Mouse (Mus musculus): ENCODE results near the gene Gm20403.
"Not testable (repeated sequence)": the region's sequence is repeated elsewhere in the genome, so short reads cannot be mapped to it uniquely, and the experiment has no call there.

Gm20403 gene

DNA sequence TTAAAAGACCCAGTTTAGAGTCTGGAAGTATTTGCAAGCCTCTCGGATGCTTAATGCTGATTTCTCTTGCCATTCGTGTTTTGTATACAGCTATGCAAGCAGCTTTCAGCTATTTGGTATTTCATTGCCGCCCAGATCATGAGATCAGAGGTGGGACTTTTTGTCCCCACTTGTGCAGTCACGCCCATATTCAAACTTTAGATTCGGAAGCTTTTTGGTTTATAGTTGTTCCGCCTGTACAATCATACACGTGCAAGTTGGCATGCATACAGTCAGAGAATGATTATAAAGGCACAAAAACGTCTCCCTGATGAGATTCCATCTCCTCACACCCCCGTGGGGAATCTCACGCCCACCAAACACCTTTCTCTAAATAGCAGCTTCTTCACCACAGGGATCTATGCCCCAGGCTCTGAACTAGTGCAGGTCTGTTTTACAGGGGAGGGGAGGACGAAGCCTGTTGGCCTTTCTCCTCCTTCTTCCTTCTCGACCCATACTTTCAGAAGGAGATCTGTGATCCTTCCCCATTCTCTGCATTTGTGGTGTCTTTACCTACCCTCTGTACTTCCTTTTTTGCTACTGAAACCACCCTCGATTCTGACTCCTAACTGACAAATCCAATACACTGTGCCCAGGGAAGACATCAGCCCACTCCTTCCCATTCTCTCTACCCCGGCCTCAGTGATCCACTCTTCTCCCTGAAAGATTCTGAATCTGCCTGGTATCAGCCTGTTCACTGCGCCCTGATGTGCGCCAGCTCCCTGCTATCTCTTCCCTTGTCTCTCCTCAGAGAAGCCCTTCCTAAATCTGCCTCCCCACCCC lies 7.1 kb upstream of the Gm20403 start:
- no peak for DNase-seq (ENCODE audit: low spot score)

GRCm38 (mm10) chr12:54992814-54993213 lies 6.5 kb upstream of the Gm20403 start:
- no peak for DNase-seq (ENCODE audit: low spot score)

- DNase-seq (ENCODE audit: low spot score): no peak
Measured at GRCm38 (mm10) chr12:54988323-54988850, 2.1 kb upstream of the Gm20403 start.

- DNase-seq (ENCODE audit: low spot score): no peak
Measured at GRCm38 (mm10) chr12:54987156-54987555, 827 bp upstream of the Gm20403 start.

- peak; percentile 71 for DNase-seq (ENCODE audit: low spot score)
Measured at GRCm38 (mm10) chr12:54985257-54986051, 875 bp downstream of the Gm20403 start.

GRCm38 (mm10) chr12:54984701-54985256 lies 1.6 kb downstream of the Gm20403 start:
- peak; percentile 75 for DNase-seq (ENCODE audit: low spot score)

DNA sequence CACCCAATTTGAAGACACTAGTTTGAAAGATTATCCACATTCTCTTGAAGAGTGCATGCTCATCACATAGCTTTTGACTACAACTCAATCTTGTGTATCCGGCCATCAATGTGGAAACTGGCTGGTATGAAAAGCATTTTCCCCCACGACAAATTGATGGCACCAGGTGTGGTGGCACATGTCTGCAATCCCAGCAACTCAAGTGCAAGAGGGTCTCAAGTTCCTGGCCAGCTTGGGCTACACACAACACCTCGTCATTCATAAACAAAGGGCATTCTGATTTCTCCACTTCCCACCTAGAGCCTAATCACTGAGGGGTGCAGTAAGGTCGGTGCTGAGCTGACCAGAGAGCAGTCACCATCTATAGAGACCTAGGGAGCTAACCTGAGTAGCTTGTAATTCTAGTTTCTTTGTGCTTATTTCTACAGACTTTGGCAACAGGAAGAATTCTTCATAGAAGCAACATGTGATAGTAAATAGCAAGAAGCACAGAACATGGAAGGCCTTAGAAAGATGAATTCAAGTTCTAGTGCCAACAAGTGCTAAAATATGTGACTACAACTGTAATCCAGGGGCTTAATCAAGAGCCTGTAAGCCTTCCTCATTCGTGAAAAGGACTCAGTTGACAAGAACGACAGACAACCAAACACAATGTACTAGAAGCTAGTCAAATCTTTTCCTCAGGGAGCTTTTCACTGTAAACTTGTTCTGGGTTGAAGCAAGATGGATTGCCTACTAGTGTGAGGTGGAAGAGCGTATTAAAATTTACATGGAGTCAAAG lies 3.2 kb downstream of the Gm20403 start:
- DNase-seq (ENCODE audit: low spot score): no peak

- no peak for DNase-seq (ENCODE audit: low spot score)
Measured at GRCm38 (mm10) chr12:54981962-54982361, 4.4 kb downstream of the Gm20403 start.

DNA sequence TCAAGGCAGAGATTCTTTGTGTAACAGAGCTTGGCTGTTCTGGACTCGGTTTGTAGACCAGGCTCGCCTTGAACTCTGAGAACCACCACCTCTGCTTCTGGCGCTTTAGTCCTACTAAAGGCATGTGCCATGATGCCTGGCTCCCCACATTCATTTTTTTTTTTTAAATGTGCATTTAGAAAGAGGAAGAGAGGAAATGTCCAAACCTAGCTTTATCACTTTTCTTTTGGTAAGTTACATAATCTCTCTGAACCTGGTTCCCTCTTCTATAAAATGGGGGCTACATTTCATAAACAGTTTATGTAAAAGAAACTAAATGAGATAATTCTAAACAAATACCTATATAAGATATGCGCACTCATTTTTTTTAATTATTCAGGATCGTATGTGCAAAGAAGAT lies 5.4 kb downstream of the Gm20403 start:
- no peak for DNase-seq (ENCODE audit: low spot score)

GRCm38 (mm10) chr12:54980532-54980931 lies 5.8 kb downstream of the Gm20403 start:
- no peak for DNase-seq (ENCODE audit: low spot score)

DNA sequence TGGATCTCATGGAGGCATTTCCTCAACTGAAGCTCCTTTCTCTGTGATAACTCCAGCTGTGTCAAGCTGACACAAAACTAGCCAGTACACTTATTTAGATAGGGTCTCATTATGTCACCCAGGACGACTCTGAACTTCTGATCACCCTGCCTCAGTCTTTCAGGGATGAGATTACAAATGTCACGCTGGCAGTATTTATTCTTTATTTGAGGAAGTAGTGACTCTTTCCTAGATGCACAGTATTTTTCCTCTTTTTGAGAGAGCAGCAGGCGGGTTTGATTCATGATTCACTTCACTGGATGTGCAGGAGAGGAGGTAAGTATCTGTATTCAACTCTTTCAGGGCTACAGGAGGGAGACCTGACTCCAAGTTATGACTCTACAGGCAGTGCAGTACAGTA lies 17.3 kb downstream of the Gm20403 start:
- no peak for DNase-seq (ENCODE audit: low spot score)

DNA sequence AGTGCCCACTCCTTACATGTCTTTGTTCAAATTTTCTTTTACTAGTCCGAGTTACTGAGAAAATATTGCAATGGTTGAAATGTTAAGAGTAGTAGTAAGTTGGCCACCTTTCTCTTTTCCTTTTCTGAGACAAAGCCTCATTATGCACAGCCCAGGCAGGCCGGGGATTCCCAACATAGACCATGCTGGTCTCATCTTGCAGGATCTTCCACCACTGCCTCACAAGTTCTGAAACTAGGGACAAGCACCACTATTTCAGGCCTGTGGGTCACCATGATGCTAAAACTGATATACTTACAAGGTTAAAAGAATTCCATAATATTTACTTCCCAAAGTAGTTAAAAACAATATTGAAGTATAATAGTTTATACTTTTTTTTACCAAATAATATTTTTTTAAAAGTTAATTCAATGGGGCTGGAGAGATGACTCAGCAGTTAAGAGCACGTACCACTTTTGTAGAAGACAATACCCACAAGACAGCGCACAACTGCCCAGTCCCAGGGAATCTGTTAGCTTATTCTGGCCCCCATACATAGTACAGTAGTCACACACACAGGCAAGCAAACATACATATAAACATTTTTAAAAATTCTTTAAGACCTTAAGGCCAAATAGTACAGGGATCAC lies 20.7 kb downstream of the Gm20403 start:
- no peak for DNase-seq (ENCODE audit: low spot score)

- no peak for DNase-seq (ENCODE audit: low spot score)
Measured at GRCm38 (mm10) chr12:54959569-54959968, 26.8 kb downstream of the Gm20403 start.

- no peak for DNase-seq (ENCODE audit: low spot score)
Measured at GRCm38 (mm10) chr12:54956974-54957373, 29.4 kb downstream of the Gm20403 start.

- no peak for DNase-seq (ENCODE audit: low spot score)
Measured at GRCm38 (mm10) chr12:54956457-54956856, 29.9 kb downstream of the Gm20403 start.

DNA sequence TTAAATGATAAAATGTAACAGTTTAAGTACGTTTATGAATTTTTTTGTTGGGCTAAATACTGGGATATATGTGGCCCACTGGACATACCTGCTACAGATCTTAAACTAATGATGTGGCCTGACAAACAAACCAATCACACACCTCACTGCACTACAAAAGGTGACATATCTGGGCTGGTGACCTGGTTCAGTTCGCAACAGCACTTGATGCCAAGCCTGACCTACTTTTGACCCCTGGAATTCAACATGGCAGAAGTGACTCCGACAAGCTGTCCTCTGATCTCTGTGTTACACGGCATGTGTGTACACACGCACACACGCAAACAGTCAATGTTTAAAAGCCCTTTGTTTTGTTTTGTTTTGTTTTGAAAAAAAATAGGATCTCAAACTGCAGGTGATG lies 40.2 kb downstream of the Gm20403 start:
- no peak for DNase-seq (ENCODE audit: low spot score)

GRCm38 (mm10) chr12:54942586-54943157 lies 43.7 kb downstream of the Gm20403 start:
- DNase-seq (ENCODE audit: low spot score): not testable (repeated sequence)

GRCm38 (mm10) chr12:54937581-54938343 lies 48.6 kb downstream of the Gm20403 start:
- not testable (repeated sequence) for DNase-seq (ENCODE audit: low spot score)

Data from embryo, embryonic 10.5 days (tissue).